Mouse (Mus musculus): Measurements from ENCODE around the gene Nek6. TPM values are rescaled to one million over a fixed set of nuclear protein-coding genes. Genes with fewer than 3 reads are reported as not detected.
A peak's percentile ranks its signal among the peaks of the same experiment; 100 is the strongest.

Nek6 gene
- polyA plus RNA-seq, 1 experiment, result 4.4 TPM

- peaks cover 13% of the 10 kb centered on the region for H3K4me1 ChIP-seq
- TF ChIP-seq GATA1 (IDR thresholded peaks at IDR 0.05; ENCODE audit: borderline replicate concordance, low read length) (no peak), FLI1 (IDR thresholded peaks at IDR 0.05; ENCODE audit: low read length) (no peak)
- H3K27me3 ChIP-seq (replicated peaks), result peaks cover 58% of the 10 kb centered on the region
- H3K4me3 ChIP-seq (replicated peaks), result no peak overlapping the region
- peaks cover 10% of the 10 kb centered on the region for H3K9me3 ChIP-seq
- no peaks in the 10 kb centered on the region for H3K36me3 ChIP-seq (replicated peaks; ENCODE audit: low read length)
These were observed 5.6 kb downstream of the Nek6 start for GRCm38 (mm10) chr2:38517045-38517444.

DNA sequence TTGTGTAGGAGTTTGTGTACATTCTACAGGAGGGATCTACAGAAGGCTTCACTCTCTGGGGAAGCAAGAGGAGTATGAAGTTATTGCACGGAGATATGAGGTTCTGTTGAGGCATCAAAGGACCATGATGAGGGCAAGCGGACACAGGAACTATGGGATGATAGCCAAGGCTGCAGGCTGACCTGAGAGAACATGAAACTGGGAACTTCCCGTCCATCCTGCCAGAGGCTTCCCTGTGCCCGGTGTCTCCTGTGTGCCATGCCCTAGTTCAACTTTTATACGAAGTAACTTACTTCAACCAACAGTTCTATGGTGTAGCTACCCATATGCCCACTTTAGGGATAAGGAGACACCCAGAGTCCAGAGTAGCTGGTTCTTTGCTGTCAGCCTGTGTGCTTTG is 7.3 kb downstream of the Nek6 start:
- H3K4me3 ChIP-seq (replicated peaks), result no peak overlapping the region
- peaks cover 19% of the 10 kb centered on the region for H3K4me1 ChIP-seq
- H3K36me3 ChIP-seq (replicated peaks; ENCODE audit: low read length), result no peaks in the 10 kb centered on the region
- peaks cover 10% of the 10 kb centered on the region for H3K9me3 ChIP-seq
- peaks cover 44% of the 10 kb centered on the region for H3K27me3 ChIP-seq (replicated peaks)
- no peak for TF ChIP-seq FLI1 (IDR thresholded peaks at IDR 0.05; ENCODE audit: low read length)
- no peak for TF ChIP-seq GATA1 (IDR thresholded peaks at IDR 0.05; ENCODE audit: borderline replicate concordance, low read length)

DNA sequence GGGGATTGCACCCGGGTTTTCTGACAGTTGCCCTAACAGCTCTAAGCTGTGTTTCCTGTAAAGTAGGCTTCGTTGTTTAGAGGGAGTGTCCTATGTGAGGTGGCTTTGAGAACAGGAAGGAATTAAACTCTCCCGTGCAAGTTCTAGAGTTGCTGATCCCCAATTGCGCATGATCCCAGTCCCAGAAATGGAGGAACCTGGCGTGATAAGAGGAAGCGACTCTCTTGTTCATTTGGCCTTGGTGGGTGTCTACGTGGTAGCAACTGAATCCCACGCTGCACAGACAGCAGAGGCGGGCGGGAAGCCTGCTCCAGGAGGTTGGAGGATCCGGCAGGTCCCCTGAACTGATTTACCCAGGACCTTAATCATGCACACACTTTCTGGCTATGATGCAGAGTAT is 8.5 kb downstream of the Nek6 start:
- H3K4me3 ChIP-seq (replicated peaks), result no peak overlapping the region
- H3K9me3 ChIP-seq, result peaks cover 10% of the 10 kb centered on the region
- peaks cover 39% of the 10 kb centered on the region for H3K27me3 ChIP-seq (replicated peaks)
- H3K36me3 ChIP-seq (replicated peaks; ENCODE audit: low read length), result no peaks in the 10 kb centered on the region
- TF ChIP-seq FLI1 (IDR thresholded peaks at IDR 0.05; ENCODE audit: low read length) (no peak), GATA1 (IDR thresholded peaks at IDR 0.05; ENCODE audit: borderline replicate concordance, low read length) (no peak)
- H3K4me1 ChIP-seq, result peaks cover 14% of the 10 kb centered on the region

GRCm38 (mm10) chr2:38521618-38522017 is 10.2 kb downstream of the Nek6 start:
- peaks cover 14% of the 10 kb centered on the region for H3K4me1 ChIP-seq
- TF ChIP-seq GATA1 (IDR thresholded peaks at IDR 0.05; ENCODE audit: borderline replicate concordance, low read length), result no peak
- TF ChIP-seq FLI1 (IDR thresholded peaks at IDR 0.05; ENCODE audit: low read length), result no peak
- peaks cover 4% of the 10 kb centered on the region; the same call in 1 of the 2 replicates for H3K9me3 ChIP-seq
- no peak overlapping the region for H3K4me3 ChIP-seq (replicated peaks)
- H3K36me3 ChIP-seq (replicated peaks; ENCODE audit: low read length), result no peaks in the 10 kb centered on the region
- H3K27me3 ChIP-seq (replicated peaks), result peaks cover 43% of the 10 kb centered on the region

- no peak for TF ChIP-seq GATA1 (IDR thresholded peaks at IDR 0.05; ENCODE audit: borderline replicate concordance, low read length)
- no peak for TF ChIP-seq FLI1 (IDR thresholded peaks at IDR 0.05; ENCODE audit: low read length)
- Histone ChIP-seq H3K27me3 (replicated peaks) (peaks cover 41% of the 10 kb centered on the region), H3K9me3 (peaks cover 4% of the 10 kb centered on the region; the same call in 1 of the 2 replicates), H3K4me3 (replicated peaks) (no peak overlapping the region), H3K36me3 (replicated peaks; ENCODE audit: low read length) (no peaks in the 10 kb centered on the region), H3K4me1 (peaks cover 14% of the 10 kb centered on the region)
These were observed 10.9 kb downstream of the Nek6 start for GRCm38 (mm10) chr2:38522354-38522753.

GRCm38 (mm10) chr2:38523781-38524445 is 12.5 kb downstream of the Nek6 start:
- H3K27me3 ChIP-seq (replicated peaks), result peaks cover 47% of the 10 kb centered on the region
- no peak overlapping the region for H3K4me3 ChIP-seq (replicated peaks)
- H3K9me3 ChIP-seq, result no peaks in the 10 kb centered on the region
- H3K36me3 ChIP-seq (replicated peaks; ENCODE audit: low read length), result no peaks in the 10 kb centered on the region
- TF ChIP-seq FLI1 (IDR thresholded peaks at IDR 0.05; ENCODE audit: low read length) (no peak), GATA1 (IDR thresholded peaks at IDR 0.05; ENCODE audit: borderline replicate concordance, low read length) (no peak)
- H3K4me1 ChIP-seq, result peaks cover 14% of the 10 kb centered on the region

DNA sequence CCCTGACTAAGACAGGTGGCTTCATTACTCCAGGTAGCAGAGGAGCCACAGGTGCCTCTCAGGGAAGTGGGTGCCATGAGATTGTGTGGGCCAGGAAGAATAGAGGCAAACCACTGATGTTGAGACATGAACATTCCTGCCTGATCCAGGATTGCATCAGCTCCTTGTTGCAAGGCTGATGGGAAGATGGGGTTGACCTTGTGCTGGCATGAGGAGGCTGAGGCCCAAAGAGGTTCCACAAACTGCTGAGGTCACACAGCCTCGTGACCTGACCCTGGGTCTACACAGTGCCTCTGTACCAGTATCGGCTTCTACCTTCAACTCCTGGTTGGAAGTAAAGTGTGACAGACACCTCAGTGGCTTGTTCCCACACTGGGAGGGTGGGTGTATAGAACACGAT is 13.6 kb downstream of the Nek6 start:
- no peak for TF ChIP-seq FLI1 (IDR thresholded peaks at IDR 0.05; ENCODE audit: low read length)

GRCm38 (mm10) chr2:38529582-38530152 is 18.2 kb downstream of the Nek6 start:
- Histone ChIP-seq H3K4me3 (replicated peaks) (no peak overlapping the region), H3K27me3 (replicated peaks) (peaks cover 92% of the 10 kb centered on the region), H3K4me1 (peaks cover 50% of the 10 kb centered on the region), H3K36me3 (replicated peaks; ENCODE audit: low read length) (no peaks in the 10 kb centered on the region), H3K9me3 (no peaks in the 10 kb centered on the region)
- TF ChIP-seq FLI1 (IDR thresholded peaks at IDR 0.05; ENCODE audit: low read length) (no peak), GATA1 (IDR thresholded peaks at IDR 0.05; ENCODE audit: borderline replicate concordance, low read length) (no peak)

More for the DNA sequence above, 13.6 kb downstream of the Nek6 start:
- peaks cover 53% of the 10 kb centered on the region for H3K27me3 ChIP-seq (replicated peaks)
- no peaks in the 10 kb centered on the region for H3K9me3 ChIP-seq
- no peaks in the 10 kb centered on the region for H3K36me3 ChIP-seq (replicated peaks; ENCODE audit: low read length)
- H3K4me3 ChIP-seq (replicated peaks), result no peak overlapping the region
- H3K4me1 ChIP-seq, result peaks cover 18% of the 10 kb centered on the region

- peaks cover 63% of the 10 kb centered on the region for H3K4me1 ChIP-seq
These were observed 19.5 kb downstream of the Nek6 start for GRCm38 (mm10) chr2:38530955-38531381.

GRCm38 (mm10) chr2:38533322-38533721 is 21.9 kb downstream of the Nek6 start:
- H3K4me3 ChIP-seq (replicated peaks), result peak overlapping the region; percentile 19
- H3K9me3 ChIP-seq, result no peaks in the 10 kb centered on the region
- peaks cover 78% of the 10 kb centered on the region for H3K4me1 ChIP-seq
- H3K36me3 ChIP-seq (replicated peaks; ENCODE audit: low read length), result no peaks in the 10 kb centered on the region
- TF ChIP-seq FLI1 (IDR thresholded peaks at IDR 0.05; ENCODE audit: low read length) (no peak), GATA1 (IDR thresholded peaks at IDR 0.05; ENCODE audit: borderline replicate concordance, low read length) (0 out of 3 replicates have a peak, but pooled peaks have one; percentile 30)
- peaks cover 95% of the 10 kb centered on the region for H3K27me3 ChIP-seq (replicated peaks)

More at GRCm38 (mm10) chr2:38530955-38531381, 19.5 kb downstream of the Nek6 start:
- Histone ChIP-seq H3K27me3 (replicated peaks) (peaks cover 94% of the 10 kb centered on the region), H3K9me3 (no peaks in the 10 kb centered on the region), H3K4me3 (replicated peaks) (peak overlapping the region; percentile 43), H3K36me3 (replicated peaks; ENCODE audit: low read length) (no peaks in the 10 kb centered on the region)
- no peak for TF ChIP-seq GATA1 (IDR thresholded peaks at IDR 0.05; ENCODE audit: borderline replicate concordance, low read length)
- no peak for TF ChIP-seq FLI1 (IDR thresholded peaks at IDR 0.05; ENCODE audit: low read length)

All from megakaryocyte, embryonic 14.5 days (primary cell).